Mouse (Mus musculus): ENCODE measurements around the gene Serinc4. TPM values are rescaled to one million over a fixed set of nuclear protein-coding genes. Genes with fewer than 3 reads are reported as not detected.

Gene Serinc4
- 0.49 to 1.8 TPM (median 0.80 TPM) in 4 replicates for total RNA-seq (2023)

DNA sequence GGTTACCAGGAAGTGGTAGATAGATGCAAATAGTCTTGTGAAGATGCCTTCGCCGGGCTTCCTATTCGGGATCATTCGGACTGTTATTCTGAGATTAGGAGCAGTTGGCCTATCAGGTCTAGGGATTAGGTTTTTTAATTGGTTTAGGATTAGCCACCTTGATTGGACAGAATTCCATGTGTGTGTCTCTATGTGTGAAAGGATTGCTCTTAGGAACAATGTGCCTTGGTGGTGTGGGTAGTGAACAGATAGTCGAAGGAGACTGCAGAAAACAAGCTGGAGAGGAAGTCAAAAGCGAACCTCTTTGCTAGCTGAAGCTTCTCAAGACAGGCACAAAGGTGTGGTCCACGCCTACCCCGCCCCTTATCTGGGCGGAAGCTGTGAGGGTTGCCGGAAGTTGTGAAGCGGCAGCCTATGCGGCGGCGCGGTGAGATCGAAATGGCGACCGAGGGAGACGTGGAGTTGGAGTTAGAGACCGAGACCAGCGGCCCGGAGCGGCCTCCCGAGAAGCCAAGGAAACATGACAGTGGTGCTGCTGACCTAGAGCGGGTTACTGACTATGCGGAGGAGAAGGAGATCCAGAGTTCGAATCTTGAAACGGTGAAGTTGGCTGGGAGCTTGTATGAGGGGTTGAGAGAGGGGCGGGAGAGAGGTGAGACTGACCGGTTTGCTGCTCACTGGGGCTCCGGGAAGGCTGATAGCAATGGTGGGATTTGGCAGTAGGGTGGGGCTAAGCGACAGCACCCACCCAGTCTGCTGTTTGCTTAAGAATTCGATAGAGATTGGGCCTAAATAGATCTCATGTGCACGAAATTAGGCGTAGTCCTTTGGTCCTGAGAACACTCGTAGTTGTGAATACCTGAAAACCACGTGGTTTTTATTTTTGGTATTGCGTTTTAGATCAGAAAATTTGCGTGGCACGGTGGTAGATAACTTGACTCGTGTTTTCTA lies at the start of gene Serinc4:
Serinc4 (minus strand) TSS at position 90 of the 951 bp plus-strand sequence.

DNA sequence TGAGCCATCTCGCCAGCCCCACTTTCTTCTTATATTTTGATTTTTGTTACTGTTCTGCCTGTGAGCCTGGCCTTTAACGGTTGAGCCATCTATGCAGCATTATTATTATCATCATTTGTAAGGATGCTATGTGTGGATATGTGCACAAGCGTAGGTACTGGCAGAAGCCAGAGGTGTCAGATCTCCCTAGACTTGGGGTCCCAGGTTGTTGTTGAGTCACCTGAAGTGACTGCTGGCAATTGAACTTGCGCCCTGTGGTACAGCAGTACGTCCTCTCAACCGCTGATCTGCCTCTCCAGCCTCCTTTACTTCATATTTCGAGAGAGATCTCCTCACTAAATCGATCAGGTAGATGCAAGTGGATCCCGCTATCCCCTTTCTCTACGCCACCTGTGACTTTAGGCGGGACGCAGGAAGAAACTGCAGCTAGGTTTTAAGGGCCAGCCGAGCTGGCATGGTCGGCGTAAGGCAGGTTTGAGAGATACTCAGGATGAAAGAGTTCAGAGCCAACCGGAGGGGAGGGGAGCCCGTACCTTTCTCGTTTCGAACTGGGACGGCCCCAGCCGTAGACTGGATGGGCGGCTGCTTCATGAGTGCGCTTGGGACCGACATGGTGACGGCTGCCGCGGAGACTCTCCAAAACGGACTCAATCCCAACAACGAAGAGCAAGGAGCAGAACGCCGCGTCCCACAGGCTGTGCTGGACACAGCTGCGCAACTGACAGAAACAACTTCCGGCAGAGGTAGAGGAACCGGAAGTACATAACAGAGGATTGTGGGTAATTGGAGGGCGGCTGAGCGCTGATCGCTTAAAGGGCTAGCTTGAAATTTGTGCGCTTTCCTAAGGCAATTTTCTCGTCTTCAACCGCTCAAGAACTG lies 17.0 kb upstream of the Serinc4 start, which contains the start of gene Mfap1b:
Mfap1b (minus strand) TSS at position 767 of the 879 bp plus-strand sequence.

DNA sequence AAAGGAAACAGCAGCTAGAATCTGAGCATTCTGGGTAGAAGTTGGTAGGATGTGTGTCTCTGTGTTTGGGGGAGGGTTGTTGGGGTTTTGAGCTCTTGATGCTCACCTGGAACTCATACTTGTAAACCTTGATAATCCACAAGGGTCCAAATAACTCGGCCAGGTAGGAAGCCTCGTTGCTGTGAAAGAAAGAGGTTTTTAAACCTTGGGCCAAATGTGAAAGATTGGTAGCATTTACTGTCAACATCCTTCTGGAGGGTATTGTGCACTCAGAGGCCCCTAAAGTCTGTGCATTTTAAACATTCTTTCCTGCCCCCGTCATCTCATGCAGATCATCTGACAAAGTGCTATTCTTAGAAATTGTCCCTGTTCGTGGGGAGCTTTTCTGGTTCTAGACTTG lies 3.6 kb downstream of the Serinc4 start, which contains the start of gene Hypk:
Hypk (plus strand) TSS at position 301 of the 400 bp plus-strand sequence.

DNA sequence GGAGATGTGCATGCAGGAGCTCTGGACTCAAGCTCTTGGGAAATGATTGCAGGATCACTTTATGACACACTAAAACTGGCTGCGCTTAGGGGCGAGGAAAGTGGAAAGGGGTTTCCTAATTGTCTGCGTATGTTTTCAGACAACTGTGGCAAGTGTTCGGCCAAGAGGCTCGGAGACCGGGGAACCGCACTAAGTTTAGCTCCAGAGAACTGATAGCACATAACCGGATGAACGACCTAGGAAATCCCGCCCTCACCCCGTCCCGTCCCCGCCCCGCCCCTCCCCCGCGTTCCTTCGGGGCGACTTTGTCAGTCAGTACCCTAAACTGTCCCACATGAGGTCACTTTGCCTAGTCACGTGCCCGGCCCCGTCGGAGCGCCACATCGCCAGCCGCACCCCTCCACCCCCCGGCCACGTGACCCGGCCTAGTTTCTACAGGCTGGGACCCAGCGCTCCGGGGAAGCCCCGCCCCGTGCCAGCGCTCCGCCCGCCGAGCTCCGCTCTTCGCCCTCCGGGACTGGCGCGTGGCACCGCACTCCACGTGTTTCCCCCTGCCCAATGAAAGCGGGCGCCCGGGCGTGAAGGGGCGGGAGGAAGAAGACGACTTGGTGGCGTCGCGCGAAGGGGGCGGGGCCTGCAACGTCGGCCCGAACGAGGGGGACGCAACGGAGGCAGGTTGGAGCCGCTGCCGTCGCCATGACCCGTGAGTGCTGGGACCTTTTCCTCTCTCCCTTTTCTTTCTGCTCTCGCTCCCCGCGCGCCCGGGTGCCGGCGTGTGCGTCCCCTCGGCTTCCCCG lies 7.6 kb downstream of the Serinc4 start, which contains the start of gene Serf2:
Serf2 (plus strand) TSS at position 457 of the 797 bp plus-strand sequence.

DNA sequence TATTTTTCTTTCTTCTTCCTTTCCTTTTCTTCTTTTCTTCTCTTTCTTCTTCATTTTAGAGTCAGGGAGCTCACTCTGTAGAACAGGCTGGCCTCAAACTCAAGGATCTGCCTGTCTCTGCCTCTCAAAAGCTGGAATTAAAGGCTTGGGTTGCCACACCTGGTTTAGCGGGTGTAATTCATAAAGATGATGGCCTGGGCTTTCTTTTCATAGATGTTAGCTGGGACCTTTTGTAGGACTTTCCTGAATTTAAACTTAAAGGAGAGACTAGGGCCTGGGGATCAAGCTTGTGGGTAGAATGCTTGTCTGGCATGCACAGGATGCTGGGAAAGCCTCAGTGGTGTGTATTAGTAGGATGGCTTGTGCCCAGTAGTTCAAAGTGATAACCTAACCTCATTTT lies 12.4 kb downstream of the Serinc4 start, which contains the start of gene Ell3:
Ell3 (minus strand) TSS at position 101 of the 400 bp plus-strand sequence.

DNA sequence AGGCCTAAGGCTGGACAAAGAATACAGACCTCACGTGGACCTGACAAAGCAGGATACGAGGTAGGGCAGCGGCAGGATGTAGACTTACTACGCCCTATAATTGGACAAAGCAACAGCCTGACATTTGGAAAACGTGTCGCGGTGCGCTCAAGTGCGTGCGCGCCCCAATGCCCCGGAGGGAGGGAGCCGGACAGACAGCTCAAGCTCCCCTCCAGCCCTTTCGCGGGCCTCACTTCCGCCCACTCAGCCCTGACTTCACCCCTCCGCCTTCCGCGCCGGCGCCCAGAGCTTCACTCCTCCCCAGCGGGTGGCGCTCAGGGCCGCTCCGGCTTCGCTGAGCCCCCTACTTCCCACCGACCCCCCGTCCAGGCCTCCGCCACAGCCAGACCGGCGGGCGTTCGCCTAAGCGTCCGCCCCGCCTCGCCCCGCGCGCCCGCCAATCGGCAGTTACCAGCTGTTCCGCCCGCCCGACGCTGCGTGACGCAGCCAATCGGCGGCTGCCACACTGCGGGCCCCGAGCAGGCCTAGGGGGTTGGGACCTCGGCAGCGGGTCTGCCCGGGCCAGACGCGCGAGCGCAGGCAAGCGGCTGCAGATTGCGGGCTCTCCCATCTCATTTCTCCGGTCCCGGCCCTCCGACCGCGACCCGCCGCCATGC lies 43.1 kb downstream of the Serinc4 start, which contains the start of the genes Pdia3 and Catsper2:
Pdia3 (plus strand) TSS at position 389 of the 656 bp plus-strand sequence.
Catsper2 (minus strand) TSS at position 406 of the 656 bp plus-strand sequence.

Other genes starting within 250 kb of the Serinc4 start
- 89.0 to 109 TPM (median 98.1 TPM) in 4 replicates for gene Trp53bp1, start 185.4 kb downstream of the Serinc4 start, total RNA-seq (2023)
- gene Map1a, start 167.2 kb downstream of the Serinc4 start, total RNA-seq (2023), result 0.06 to 0.55 TPM (median 0.14 TPM) in 4 replicates
- 24.5 to 29.2 TPM (median 25.0 TPM) in 4 replicates for gene Ppip5k1, start 101.4 kb downstream of the Serinc4 start, total RNA-seq (2023)
- not detected in 4 replicates for gene Ckmt1, start 99.1 kb downstream of the Serinc4 start, total RNA-seq (2023)
- not detected in 4 replicates for gene Strc, start 69.6 kb downstream of the Serinc4 start, total RNA-seq (2023)
- gene Pdia3, start 43.0 kb downstream of the Serinc4 start, total RNA-seq (2023), result 104 to 133 TPM (median 121 TPM) in 4 replicates
- gene Catsper2, start 43.0 kb downstream of the Serinc4 start, total RNA-seq (2023), result 1.9 to 4.9 TPM (median 2.5 TPM) in 4 replicates
- gene Ell3, start 12.5 kb downstream of the Serinc4 start, total RNA-seq (2023), result 77.0 to 92.7 TPM (median 80.8 TPM) in 4 replicates
- 255 to 290 TPM (median 275 TPM) in 4 replicates for gene Serf2, start 7.6 kb downstream of the Serinc4 start, total RNA-seq (2023)
- 36.4 to 40.8 TPM (median 39.8 TPM) in 4 replicates for gene Hypk, start 3.5 kb downstream of the Serinc4 start, total RNA-seq (2023)
- gene Mfap1b, start 17.3 kb upstream of the Serinc4 start, total RNA-seq (2023), result 42.9 to 51.5 TPM (median 46.5 TPM) in 4 replicates
- 43.6 to 50.9 TPM (median 46.4 TPM) in 4 replicates for gene Mfap1a, start 49.9 kb upstream of the Serinc4 start, total RNA-seq (2023)
- 15.3 to 17.5 TPM (median 17.1 TPM) in 4 replicates for gene Wdr76, start 49.9 kb upstream of the Serinc4 start, total RNA-seq (2023)